Mouse (Mus musculus) G1E (cell line): Measurements from ENCODE around the gene Rab5b. TPM values are rescaled to one million over a fixed set of nuclear protein-coding genes. Genes with fewer than 3 reads are reported as not detected.

ENCODE experiments used
- ATAC-seq: 2 replicates; pipeline ENCODE4 v1.8.0; 2016; ENCODE audit warnings: mild to moderate bottlenecking; ENCODE audit not compliant: insufficient number of reproducible peaks, poor library complexity, low FRiP score, severe bottlenecking; ENCODE audit errors: extremely low read depth
- DNase-seq: peaks from one replicate; pipeline ENCODE4 v3.0.0; 2012; ENCODE audit warnings: low spot score
- H3K27me3 ChIP-seq: 2 replicates; pipeline ENCODE4 v1.6.1; 2012; ENCODE audit warnings: mild to moderate bottlenecking, low read length, inconsistent platforms; ENCODE audit not compliant: insufficient read depth
- H3K36me3 ChIP-seq: replicated peaks from 2 replicates; pipeline ENCODE3; 2012; ENCODE audit warnings: mild to moderate bottlenecking, inconsistent platforms
- H3K4me1 ChIP-seq: 2 replicates; pipeline ENCODE4 v1.6.1; 2012; ENCODE audit warnings: low read depth, low read length, inconsistent platforms, mixed read lengths; ENCODE audit not compliant: insufficient read depth
- H3K4me3 ChIP-seq: 2 replicates; pipeline ENCODE4 v1.5.1; 2012; ENCODE audit warnings: low read depth, mild to moderate bottlenecking, inconsistent platforms, low read length, moderate library complexity, mixed read lengths
- H3K9me3 ChIP-seq: replicated peaks from 2 replicates; pipeline ENCODE4 v1.6.1; 2012; ENCODE audit warnings: inconsistent platforms
- CTCF ChIP-seq: IDR thresholded peaks from 2 replicates; pipeline ENCODE4 v1.5.1; 2012; ENCODE audit warnings: low read depth, low read length, inconsistent platforms, mixed read lengths
- GATA1 ChIP-seq: IDR thresholded peaks from 2 replicates; pipeline ENCODE4 v1.6.1; 2012; ENCODE audit warnings: borderline replicate concordance, low read length, inconsistent platforms, mixed read lengths
- GATA2 ChIP-seq: IDR thresholded peaks from 2 replicates; pipeline ENCODE4 v1.6.1; 2012; ENCODE audit warnings: low read depth, low read length, inconsistent platforms, borderline replicate concordance
- POLR2AphosphoS5 ChIP-seq: IDR thresholded peaks from 2 replicates; pipeline ENCODE4 v1.6.1; 2012; ENCODE audit warnings: low read depth, low read length, inconsistent platforms; ENCODE audit not compliant: insufficient replicate concordance
- TAL1 ChIP-seq: conservative IDR thresholded peaks from 2 replicates; pipeline ENCODE4 v1.6.1; 2012; ENCODE audit warnings: low read depth, low read length, inconsistent platforms, mixed read lengths
- polyA plus RNA-seq: library from polyadenylated mRNA; stranded (reverse); fragments of >175 nt; gene quantifications from 2 replicates; pipeline ENCODE4 v1.2.3, GENCODE M21; 2012
- total RNA-seq, 2 experiments: library from RNA; stranded (forward) in 1 of 2; stranded (reverse) in 1 of 2; fragments of 200-1000 nt in 1 of 2; fragments of >200 nt in 1 of 2; fragmentation: Nextera tagmentation in 1 of 2; gene quantifications; 2 replicates each; pipeline ENCODE4 v1.2.3; 2014 to 2017

The Rab5b gene
- total and polyA plus RNA-seq, 3 experiments, result 20.0 to 49.1 (median 48.0) TPM

DNA sequence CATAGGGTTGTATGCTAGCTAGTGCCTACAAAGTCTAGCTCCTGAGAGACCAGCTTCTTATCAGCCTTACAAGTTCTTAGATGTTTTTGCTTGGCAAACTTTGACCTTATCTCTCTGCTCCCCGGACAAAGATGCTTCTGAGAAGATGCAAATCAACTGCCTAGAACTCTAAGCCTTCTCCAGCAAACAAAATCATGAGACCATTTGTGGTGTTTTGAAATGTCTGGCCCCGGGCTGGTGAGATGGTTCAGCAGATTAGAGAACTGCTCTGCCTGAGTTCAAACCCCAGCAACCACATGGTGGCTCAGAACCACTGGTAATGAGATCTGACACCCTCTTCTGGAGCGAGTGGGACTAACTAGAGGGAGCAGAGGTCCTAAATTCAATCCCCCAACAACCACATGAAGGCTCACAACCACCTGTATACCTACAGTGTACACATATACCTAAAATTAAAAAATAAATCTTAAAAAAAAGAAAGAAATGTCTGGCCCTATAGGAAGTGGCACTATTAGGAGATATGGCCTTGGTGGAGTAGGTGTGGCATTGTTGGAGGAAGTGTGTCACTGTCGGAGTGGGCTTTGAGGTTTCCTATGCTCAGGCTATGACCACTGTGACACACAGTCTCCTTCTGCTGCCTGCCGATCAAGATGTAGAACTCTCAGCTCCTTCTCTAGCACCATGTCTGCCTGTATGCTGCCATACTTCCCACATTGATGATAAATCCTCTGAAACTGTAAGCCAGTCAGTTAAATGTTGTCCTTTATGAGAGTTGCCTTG lies 32.4 kb downstream of the Rab5b start:
- Histone ChIP-seq H3K27me3 (peaks cover 19% of the 10 kb centered on the region), H3K4me3 (peak overlapping the region; percentile 17; the same call in 1 of the 2 replicates), H3K36me3 (no peaks in the 10 kb centered on the region), H3K9me3 (no peaks in the 10 kb centered on the region), H3K4me1 (peaks cover 41% of the 10 kb centered on the region)
- no peak for TF ChIP-seq POLR2AphosphoS5
- DNase-seq (no peak), ATAC-seq (peak; percentile 34; the same call in 1 of the 2 replicates)

DNA sequence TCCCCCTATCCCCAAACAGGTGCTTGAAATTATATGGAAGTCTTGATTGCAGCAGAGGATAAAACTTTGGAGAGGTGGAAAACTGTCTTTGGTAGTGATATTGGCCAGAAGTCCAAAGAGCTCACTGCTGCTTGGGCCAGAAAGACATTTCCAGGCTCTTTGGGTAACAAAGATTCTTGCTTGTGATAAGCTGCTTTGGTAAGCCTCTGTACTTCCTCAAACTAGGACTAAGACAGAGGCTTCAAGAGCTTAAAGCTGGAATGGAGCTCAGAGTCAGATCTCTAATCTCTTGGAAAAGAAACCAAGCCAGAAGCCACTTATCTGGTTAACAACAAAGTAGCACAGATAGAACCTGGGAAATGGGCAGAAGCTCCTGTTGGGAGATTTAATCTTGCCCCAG lies 33.6 kb downstream of the Rab5b start:
- no peak for TF ChIP-seq POLR2AphosphoS5
- TF ChIP-seq TAL1, result no peak
- TF ChIP-seq GATA1, result no peak
- no peak for TF ChIP-seq GATA2
- no peak for TF ChIP-seq CTCF
- ATAC-seq, result no peak
- no peak for DNase-seq
- H3K27me3 ChIP-seq, result peaks cover 20% of the 10 kb centered on the region
- H3K4me3 ChIP-seq, result no peak overlapping the region
- peaks cover 40% of the 10 kb centered on the region for H3K4me1 ChIP-seq
- H3K9me3 ChIP-seq, result no peaks in the 10 kb centered on the region
- H3K36me3 ChIP-seq, result no peaks in the 10 kb centered on the region

DNA sequence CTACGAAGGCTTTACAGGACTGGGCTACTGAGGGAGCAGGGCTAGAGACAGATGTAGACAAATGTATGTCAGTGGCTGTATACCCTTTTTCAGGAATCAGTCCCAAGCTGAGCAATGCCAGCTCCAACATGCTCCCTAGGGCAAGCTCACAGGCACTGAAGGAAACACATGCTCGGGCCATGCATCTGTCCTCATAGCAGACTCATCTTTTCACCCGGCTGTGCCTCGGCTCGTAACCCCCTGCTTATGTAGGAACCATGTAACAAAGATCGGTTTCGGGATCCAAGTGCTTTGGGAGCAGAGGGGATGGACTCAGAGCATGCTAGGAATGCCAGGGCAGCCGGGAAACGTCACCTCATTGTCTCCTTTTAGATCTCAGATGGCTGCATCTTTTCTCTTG lies 36.6 kb downstream of the Rab5b start:
- H3K4me3 ChIP-seq, result no peak overlapping the region
- TF ChIP-seq POLR2AphosphoS5, result no peak
- ATAC-seq (no peak), DNase-seq (no peak)
- no peaks in the 10 kb centered on the region for H3K36me3 ChIP-seq
- peaks cover 31% of the 10 kb centered on the region for H3K27me3 ChIP-seq
- peaks cover 42% of the 10 kb centered on the region for H3K4me1 ChIP-seq
- H3K9me3 ChIP-seq, result no peaks in the 10 kb centered on the region

DNA sequence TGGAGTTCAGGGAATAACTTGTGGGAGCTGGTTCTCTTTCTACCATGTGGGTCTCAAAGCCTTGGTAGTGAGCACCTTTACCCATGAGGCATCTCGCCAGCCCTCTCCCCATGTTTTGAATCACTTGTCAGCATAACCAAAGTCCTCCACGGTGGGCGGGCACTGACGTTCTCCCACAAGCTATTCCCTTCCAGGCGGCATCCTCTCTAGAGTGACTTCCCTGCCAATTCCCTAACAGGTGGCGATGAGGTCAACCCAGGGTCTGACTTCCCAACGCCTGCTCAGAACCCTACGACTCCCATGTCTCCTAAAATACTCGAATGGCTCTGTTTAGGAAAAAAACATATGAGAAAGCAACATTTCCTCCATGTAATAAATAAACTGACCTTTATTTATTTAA lies 38.2 kb downstream of the Rab5b start:
- H3K4me3 ChIP-seq, result no peak overlapping the region
- TF ChIP-seq POLR2AphosphoS5 (no peak), GATA1 (no peak), TAL1 (no peak), CTCF (no peak), GATA2 (no peak)
- no peaks in the 10 kb centered on the region for H3K36me3 ChIP-seq
- no peak for DNase-seq
- ATAC-seq, result no peak
- no peaks in the 10 kb centered on the region for H3K9me3 ChIP-seq
- H3K27me3 ChIP-seq, result peaks cover 35% of the 10 kb centered on the region
- peaks cover 26% of the 10 kb centered on the region for H3K4me1 ChIP-seq

DNA sequence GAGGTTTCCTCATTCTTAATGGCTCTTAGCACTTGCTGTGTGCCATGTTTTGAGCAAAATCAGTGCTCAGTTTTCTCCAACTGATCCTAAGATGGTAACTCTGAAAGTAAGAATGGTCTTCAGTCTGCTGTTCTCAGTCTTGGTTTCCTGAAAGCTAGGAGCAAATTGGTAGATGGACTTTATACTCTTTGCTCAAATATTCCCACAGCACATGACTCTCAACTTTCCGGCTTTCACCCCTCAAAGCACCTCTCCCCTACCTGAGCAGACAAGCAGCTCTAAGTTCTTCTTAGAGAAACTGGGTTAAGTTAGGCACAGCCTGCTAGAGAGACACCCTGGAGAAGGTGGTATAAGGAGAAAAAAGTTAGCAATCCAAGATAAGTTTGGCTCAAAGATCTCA lies 39.3 kb downstream of the Rab5b start:
- Histone ChIP-seq H3K4me3 (no peak overlapping the region), H3K4me1 (peaks cover 18% of the 10 kb centered on the region), H3K27me3 (peaks cover 35% of the 10 kb centered on the region), H3K9me3 (no peaks in the 10 kb centered on the region), H3K36me3 (no peaks in the 10 kb centered on the region)
- TF ChIP-seq GATA1, result no peak
- TF ChIP-seq TAL1, result no peak
- TF ChIP-seq CTCF, result no peak
- no peak for TF ChIP-seq POLR2AphosphoS5
- TF ChIP-seq GATA2, result no peak
- no peak for ATAC-seq
- no peak for DNase-seq

DNA sequence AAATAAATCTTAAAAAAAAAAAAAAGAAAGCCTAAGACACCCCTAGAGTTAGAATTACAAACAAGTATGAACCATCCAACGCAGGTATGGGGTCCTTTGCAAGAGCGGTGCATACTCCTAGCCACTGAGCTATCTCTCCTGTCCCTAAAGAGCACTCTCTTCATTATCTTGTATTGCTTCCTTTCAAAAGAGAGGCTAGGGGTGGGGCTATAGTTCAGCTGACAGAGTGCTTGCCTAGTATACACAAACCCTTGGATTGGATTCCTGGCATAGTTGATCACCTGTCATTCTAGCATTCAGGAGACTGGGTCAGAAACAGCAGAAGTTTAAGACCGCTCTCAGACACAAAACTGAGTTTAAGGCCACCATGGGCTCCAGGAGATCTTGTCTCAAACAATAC lies 40.8 kb downstream of the Rab5b start:
- H3K4me1 ChIP-seq, result peaks cover 18% of the 10 kb centered on the region
- H3K9me3 ChIP-seq, result no peaks in the 10 kb centered on the region
- H3K4me3 ChIP-seq, result no peak overlapping the region
- H3K27me3 ChIP-seq, result peaks cover 31% of the 10 kb centered on the region
- no peak for TF ChIP-seq TAL1
- TF ChIP-seq POLR2AphosphoS5, result no peak
- TF ChIP-seq GATA2, result no peak
- no peak for TF ChIP-seq GATA1
- no peak for TF ChIP-seq CTCF
- ATAC-seq (no peak), DNase-seq (no peak)
- no peaks in the 10 kb centered on the region for H3K36me3 ChIP-seq
